Mouse (Mus musculus) midbrain, embryonic 16.5 days (tissue): ENCODE results near the gene Syt8. TPM values are rescaled to one million over a fixed set of nuclear protein-coding genes. Genes with fewer than 3 reads are reported as not detected.
"Not testable (repeated sequence)": the region's sequence is repeated elsewhere in the genome, so short reads cannot be mapped to it uniquely, and the experiment has no call there.

Experiments used
- ATAC-seq: fragments of 200-750 bp; cut with Nextera tagmentation; 2 replicates; pipeline ENCODE4 v1.8.0; 2017; ENCODE audit warnings: moderate TSS enrichment
- H3K27ac ChIP-seq: fragments of 300-500 bp; sonication (generic); 2 replicates; pipeline ENCODE4 v1.5.1; 2014; ENCODE audit warnings: mild to moderate bottlenecking, low read length, mixed read lengths
- H3K27me3 ChIP-seq: fragments of 300-500 bp; sonication (generic); 2 replicates; pipeline ENCODE4 v1.6.1; 2014; ENCODE audit warnings: low read depth, low read length, mixed read lengths; ENCODE audit not compliant: control insufficient read depth, insufficient read depth
- H3K36me3 ChIP-seq: fragments of 300-500 bp; sonication (generic); 2 replicates; pipeline ENCODE4 v1.6.1; 2014; ENCODE audit warnings: mild to moderate bottlenecking, low read length, moderate library complexity, mixed read lengths; ENCODE audit not compliant: control insufficient read depth, insufficient read depth
- H3K4me1 ChIP-seq: fragments of 300-500 bp; sonication (generic); 2 replicates; pipeline ENCODE4 v1.6.1; 2014; ENCODE audit warnings: mild to moderate bottlenecking, low read length, mixed read lengths; ENCODE audit not compliant: control insufficient read depth, insufficient read depth
- H3K4me2 ChIP-seq: fragments of 300-500 bp; sonication (generic); 2 replicates; pipeline ENCODE4 v1.6.1; 2014; ENCODE audit warnings: mild to moderate bottlenecking, low read length, mixed read lengths
- H3K4me3 ChIP-seq: fragments of 300-500 bp; sonication (generic); 2 replicates; pipeline ENCODE4 v1.5.1; 2014; ENCODE audit warnings: low read depth, mild to moderate bottlenecking, low read length, moderate library complexity, mixed read lengths
- H3K9ac ChIP-seq: fragments of 300-500 bp; sonication (generic); 2 replicates; pipeline ENCODE4 v1.6.1; 2014; ENCODE audit warnings: low read depth, low read length, mixed read lengths
- H3K9me3 ChIP-seq: fragments of 300-500 bp; sonication (generic); replicated peaks from 2 replicates; pipeline ENCODE4 v1.6.1; 2014; ENCODE audit warnings: mild to moderate bottlenecking, low read length, mixed read lengths; ENCODE audit not compliant: control insufficient read depth, poor library complexity, severe bottlenecking
- WGBS: fragments of 180-500 bp; shearing (Covaris S2); extraction: QIAGEN DNeasy Blood & Tissue Kit; methylation state at CpG from one replicate; pipeline ENCODE4 v1.1.7; 2014; 5-methylcytosine and 5-hydroxymethylcytosine counted together
- polyA plus RNA-seq: library from polyadenylated mRNA; unstranded; fragments of >200 nt; fragmentation: Nextera tagmentation; extraction: Ambion mirVana; gene quantifications from 2 replicates; pipeline ENCODE4 v1.2.1, GENCODE M21; 2015

Syt8 gene
- polyA plus RNA-seq, 1 experiment from 2014 or later: not detected

DNA sequence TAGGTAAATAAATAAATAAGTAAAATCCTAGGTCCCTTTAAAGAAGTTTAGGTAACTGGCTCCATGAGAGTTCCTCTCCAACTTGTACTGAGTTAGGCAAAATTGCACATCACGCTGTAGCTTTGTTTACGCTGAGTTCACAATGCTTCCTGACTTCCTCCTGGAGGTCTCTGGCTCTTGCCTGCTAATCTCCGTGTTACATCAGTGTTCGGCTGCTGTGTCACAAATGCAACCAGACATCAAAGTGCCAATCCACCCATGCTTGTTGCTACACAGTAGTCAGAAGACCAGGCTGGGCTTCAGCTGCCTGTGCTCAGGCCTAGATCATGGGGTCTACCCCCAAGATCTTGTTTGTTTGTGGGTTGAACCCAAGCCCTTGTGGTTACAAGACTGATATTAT, 31.1 kb upstream of the Syt8 start:
- H3K9me3 ChIP-seq: no peaks in the 10 kb centered on the region
- H3K36me3 ChIP-seq: no peaks in the 10 kb centered on the region
- no peak overlapping the region for H3K9ac ChIP-seq
- H3K4me1 ChIP-seq: no peaks in the 10 kb centered on the region
- 81% methylated on average over 4 of the region's 4 CpGs for WGBS
- no peak overlapping the region for H3K4me2 ChIP-seq
- H3K27me3 ChIP-seq: no peaks in the 10 kb centered on the region
- ATAC-seq: no peak
- H3K27ac ChIP-seq: no peak overlapping the region
- H3K4me3 ChIP-seq: no peak overlapping the region

DNA sequence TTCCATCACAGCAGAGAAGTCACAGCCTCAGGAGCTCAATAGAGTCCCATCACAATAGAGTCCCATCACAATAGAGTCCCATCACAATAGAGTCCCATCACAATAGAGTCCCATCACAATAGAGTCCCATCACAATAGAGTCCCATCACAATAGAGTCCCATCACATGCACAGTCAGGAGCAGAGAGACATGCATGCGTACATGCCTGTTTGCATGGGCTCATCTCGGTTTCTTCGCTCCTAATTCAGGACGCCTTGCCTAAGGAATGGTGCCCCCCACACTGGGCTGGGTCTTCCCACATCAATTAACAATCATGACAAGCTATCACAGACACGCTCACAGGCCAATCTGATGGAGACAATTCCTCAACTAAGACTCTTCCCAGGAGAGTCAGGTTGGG, 29.5 kb upstream of the Syt8 start:
- H3K4me2 ChIP-seq, H3K36me3 ChIP-seq, H3K4me1 ChIP-seq, ATAC-seq, H3K4me3 ChIP-seq, H3K9ac ChIP-seq, H3K9me3 ChIP-seq, H3K27me3 ChIP-seq, H3K27ac ChIP-seq: not testable (repeated sequence)
- WGBS: 88% methylated on average over 5 of the region's 5 CpGs

DNA sequence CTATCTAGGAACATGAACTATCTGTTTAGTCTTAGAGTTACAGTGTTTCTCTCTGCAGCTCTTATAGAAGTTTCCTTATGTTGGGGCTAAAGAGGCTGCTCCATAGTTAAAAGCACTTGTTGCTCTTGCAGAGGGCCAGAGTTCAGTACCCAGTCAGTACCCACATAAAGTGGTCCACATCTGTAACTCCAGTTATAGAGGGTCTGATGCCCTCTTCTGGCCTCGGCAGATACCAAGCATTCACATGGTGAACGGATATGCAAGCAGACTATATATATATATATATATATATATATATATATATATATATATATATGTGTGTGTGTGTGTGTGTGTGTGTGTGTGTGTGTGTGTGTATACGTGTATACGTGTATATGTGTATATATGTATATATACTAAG, 26.7 kb upstream of the Syt8 start:
- no peak for ATAC-seq
- H3K36me3 ChIP-seq: no peaks in the 10 kb centered on the region
- H3K9ac ChIP-seq: no peak overlapping the region
- H3K9me3 ChIP-seq: no peaks in the 10 kb centered on the region
- H3K4me3 ChIP-seq: no peak overlapping the region
- 76% methylated on average over 4 of the region's 4 CpGs for WGBS
- no peak overlapping the region for H3K4me2 ChIP-seq
- no peak overlapping the region for H3K27ac ChIP-seq
- H3K4me1 ChIP-seq: no peaks in the 10 kb centered on the region
- no peaks in the 10 kb centered on the region for H3K27me3 ChIP-seq

DNA sequence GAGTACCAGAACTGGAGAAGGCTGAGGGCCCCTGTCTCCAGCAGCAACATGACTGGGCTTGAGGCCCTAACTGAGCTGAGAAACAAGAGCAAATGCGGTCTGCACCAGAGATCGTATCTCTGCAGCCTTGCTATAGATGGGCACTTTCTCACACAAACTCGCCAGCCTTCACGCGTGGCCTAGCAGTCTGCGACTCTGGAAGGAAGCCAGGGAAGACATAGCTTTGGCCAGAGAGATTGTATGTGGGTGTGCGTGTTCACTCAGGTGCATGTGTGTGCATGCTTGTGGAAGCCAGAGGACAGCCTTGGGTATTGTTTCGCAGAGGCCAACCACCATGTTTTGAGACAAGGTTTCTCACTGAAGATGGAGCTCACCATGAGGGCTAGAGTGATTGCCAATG, 26.0 kb upstream of the Syt8 start:
- Histone ChIP-seq H3K4me3 (no peak overlapping the region), H3K4me2 (no peak overlapping the region), H3K27ac (no peak overlapping the region), H3K27me3 (no peaks in the 10 kb centered on the region), H3K4me1 (no peaks in the 10 kb centered on the region), H3K9ac (no peak overlapping the region), H3K36me3 (no peaks in the 10 kb centered on the region), H3K9me3 (no peaks in the 10 kb centered on the region)
- 97% methylated on average over 8 of the region's 8 CpGs for WGBS
- ATAC-seq: no peak

DNA sequence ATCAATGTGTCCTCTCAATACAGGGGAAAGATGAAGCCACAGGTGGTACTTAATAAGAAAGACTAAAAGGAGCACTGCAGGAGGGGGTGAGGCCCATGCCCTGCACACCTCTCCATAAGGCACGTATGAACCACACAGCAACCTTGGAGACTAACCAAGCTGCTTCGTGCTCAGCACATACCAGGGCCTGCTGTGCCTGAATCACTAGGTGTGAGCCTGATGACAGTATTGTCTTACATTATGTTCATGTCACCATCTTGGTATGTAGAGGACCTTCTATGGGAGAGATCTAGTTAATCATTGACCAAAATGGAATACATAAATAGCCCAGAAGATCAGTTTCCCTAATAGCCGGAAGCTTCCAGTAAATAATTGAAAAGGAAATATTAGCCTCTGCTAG, 25.0 kb upstream of the Syt8 start:
- WGBS: 87% methylated on average over 3 of the region's 3 CpGs
- no peaks in the 10 kb centered on the region for H3K9me3 ChIP-seq
- H3K9ac ChIP-seq: no peak overlapping the region
- no peaks in the 10 kb centered on the region for H3K36me3 ChIP-seq
- no peak for ATAC-seq
- H3K4me1 ChIP-seq: no peaks in the 10 kb centered on the region
- no peaks in the 10 kb centered on the region for H3K27me3 ChIP-seq
- H3K4me3 ChIP-seq: no peak overlapping the region
- H3K4me2 ChIP-seq: no peak overlapping the region
- H3K27ac ChIP-seq: no peak overlapping the region

DNA sequence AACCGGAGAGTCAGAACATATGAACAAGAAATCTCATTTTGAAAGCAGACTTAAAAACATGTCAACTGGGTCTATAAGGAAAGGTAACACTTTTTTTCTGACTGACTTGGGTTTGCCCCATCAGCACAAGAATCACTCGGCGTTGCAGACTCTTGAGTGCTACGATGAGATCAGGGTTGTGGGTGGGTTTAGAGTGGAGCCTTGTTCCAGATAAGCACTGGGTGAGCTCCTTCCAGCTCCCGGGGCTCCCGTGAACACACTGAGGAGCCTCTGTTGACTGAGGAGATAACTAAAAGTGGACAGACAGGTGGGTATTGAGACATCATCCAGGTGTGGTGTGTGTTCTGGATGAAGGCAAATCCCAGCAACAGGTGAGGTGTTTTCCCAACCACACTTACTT, 21.4 kb upstream of the Syt8 start:
- Histone ChIP-seq H3K4me1 (no peaks in the 10 kb centered on the region), H3K36me3 (no peaks in the 10 kb centered on the region), H3K4me3 (no peak overlapping the region), H3K4me2 (no peak overlapping the region), H3K27ac (no peak overlapping the region), H3K9me3 (no peaks in the 10 kb centered on the region), H3K27me3 (no peaks in the 10 kb centered on the region), H3K9ac (no peak overlapping the region)
- 91% methylated on average over 6 of the region's 6 CpGs for WGBS
- no peak for ATAC-seq

DNA sequence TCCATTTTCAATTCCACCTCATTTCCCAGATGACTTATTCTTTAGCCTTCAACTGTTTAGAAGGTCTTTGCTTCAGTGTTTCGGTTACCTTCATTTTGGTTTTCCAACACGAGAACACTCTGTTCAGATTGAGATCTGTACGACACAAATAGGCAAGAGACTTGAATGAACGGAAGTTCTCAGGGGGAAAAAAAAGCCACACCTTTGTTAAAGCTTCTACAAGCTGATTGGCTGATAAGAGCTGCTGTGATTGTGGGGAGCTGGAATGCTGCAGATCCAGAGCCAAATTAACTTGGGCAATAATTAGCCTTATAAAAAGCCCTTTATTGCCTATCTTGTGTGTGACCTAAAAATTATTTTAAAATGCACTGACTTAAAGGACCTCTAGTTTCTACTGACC, 19.3 kb upstream of the Syt8 start:
- Histone ChIP-seq H3K36me3 (no peaks in the 10 kb centered on the region), H3K4me1 (no peaks in the 10 kb centered on the region), H3K27ac (no peak overlapping the region), H3K9ac (no peak overlapping the region), H3K27me3 (no peaks in the 10 kb centered on the region), H3K4me2 (no peak overlapping the region), H3K9me3 (no peaks in the 10 kb centered on the region), H3K4me3 (no peak overlapping the region)
- 60% methylated on average over 4 of the region's 4 CpGs for WGBS
- ATAC-seq: no peak

DNA sequence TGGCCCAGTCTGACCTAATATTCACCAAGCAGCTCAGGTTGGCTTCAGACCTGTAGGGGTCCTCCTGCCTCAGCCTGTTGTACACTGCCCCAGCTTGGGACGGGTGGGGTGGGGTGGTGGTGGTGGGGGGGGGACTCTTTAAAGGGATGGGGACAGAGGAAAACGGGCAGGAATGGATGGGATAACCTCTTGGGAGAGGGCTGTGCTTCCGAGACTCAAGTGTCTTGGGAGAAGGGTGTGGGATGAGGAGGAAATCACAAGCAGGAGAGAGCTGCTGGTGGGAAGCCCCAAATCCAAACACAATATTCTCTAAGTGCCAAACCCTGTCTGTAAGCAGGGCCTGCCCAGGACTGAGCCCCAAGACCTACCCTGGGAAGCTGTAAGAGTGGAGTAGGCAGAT, 18.4 kb upstream of the Syt8 start:
- H3K27ac ChIP-seq: no peak overlapping the region
- no peak overlapping the region for H3K9ac ChIP-seq
- H3K27me3 ChIP-seq: no peaks in the 10 kb centered on the region
- H3K4me3 ChIP-seq: no peak overlapping the region
- no peak for ATAC-seq
- no peaks in the 10 kb centered on the region for H3K4me1 ChIP-seq
- no peaks in the 10 kb centered on the region for H3K9me3 ChIP-seq
- H3K4me2 ChIP-seq: no peak overlapping the region
- H3K36me3 ChIP-seq: no peaks in the 10 kb centered on the region
- 75% methylated on average over 3 of the region's 3 CpGs for WGBS

DNA sequence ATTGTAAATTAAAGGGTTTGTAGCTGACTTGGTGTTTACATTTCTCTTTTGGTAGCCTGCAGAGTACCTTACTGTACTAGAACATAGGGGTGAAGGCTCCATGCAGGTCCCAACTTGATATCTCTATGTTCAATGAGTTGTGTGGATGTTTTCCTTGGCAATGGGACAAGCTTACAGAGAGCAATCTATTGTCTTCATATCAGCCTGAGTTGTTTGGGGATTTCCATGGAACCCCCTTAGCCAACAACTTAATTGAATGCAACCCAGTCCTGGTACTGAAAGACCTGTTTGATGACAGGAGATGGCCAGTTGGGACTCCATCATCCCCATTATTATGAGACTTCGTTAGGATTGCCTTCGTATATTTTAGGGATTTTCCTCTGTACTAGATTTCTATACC, 16.6 kb upstream of the Syt8 start:
- Histone ChIP-seq H3K9ac (no peak overlapping the region), H3K27me3 (no peaks in the 10 kb centered on the region), H3K4me2 (no peak overlapping the region), H3K36me3 (no peaks in the 10 kb centered on the region), H3K4me3 (no peak overlapping the region), H3K9me3 (no peaks in the 10 kb centered on the region), H3K27ac (no peak overlapping the region), H3K4me1 (no peaks in the 10 kb centered on the region)
- WGBS: 95% methylated on average over 2 of the region's 2 CpGs
- no peak for ATAC-seq

DNA sequence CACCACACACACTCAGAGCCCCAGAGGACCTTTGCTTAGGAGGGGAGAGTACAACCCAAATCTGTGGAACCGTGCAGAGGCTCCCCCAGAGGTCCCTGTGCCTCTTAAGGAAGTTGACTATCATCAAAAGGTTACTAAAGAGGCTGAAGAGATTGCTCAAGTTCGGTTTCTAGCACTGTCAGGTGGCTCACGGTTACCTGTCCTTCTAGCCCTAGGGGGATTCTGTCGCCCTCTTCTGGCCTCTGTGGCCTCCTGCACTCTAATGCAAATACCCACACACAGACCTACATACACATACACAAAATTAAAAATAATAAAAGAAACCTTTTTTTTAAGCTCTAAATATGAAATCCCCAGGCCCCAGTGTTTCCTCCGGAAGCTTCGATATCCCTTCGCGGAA, 16.0 kb upstream of the Syt8 start:
- 91% methylated on average over 8 of the region's 8 CpGs for WGBS
- H3K4me1 ChIP-seq: no peaks in the 10 kb centered on the region
- ATAC-seq: no peak
- H3K4me2 ChIP-seq: no peak overlapping the region
- H3K9me3 ChIP-seq: no peaks in the 10 kb centered on the region
- no peaks in the 10 kb centered on the region for H3K36me3 ChIP-seq
- H3K27ac ChIP-seq: no peak overlapping the region
- H3K27me3 ChIP-seq: no peaks in the 10 kb centered on the region
- H3K9ac ChIP-seq: no peak overlapping the region
- no peak overlapping the region for H3K4me3 ChIP-seq
